Comparison of ENCODE assay signal across 10 mouse cellular contexts in the genomic region with DNA sequence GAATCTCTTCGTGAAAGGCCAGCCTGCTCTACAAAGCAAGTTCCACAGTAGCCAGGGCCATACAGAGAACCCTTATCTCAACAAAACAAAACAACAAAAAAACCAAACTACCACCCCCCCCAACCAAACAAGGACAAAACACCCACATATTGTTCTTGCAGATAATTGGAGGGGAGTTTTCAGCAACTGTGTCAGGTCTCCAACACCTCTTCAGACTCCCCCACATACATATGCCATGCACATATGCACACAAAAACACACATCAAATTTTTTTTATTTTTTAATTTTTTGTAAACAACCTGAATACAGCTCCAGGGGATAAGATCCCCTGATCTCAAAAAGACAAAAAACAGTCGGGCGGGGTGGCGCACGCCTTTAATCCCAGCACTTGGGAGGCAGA. TPM values are rescaled to one million over a fixed set of nuclear protein-coding genes. Genes with fewer than 3 reads are reported as not detected.
DNase-seq lines count a peak whose midpoint lies in the region; ATAC-seq lines count a peak whose summit lies in the region.
"Had no signal": no experiment of that assay in that cellular context is flagged by ENCODE, and none has a peak within 500 bp of the region (broad histone marks: within the 10 kb centered on the region; RNA-seq: fewer than 3 reads in every experiment).

No protein-coding gene starts in this region.

- no peak for DNase-seq in forebrain, embryonic 14.5 days (ENCODE audit: low spot score)
- no peak for DNase-seq in forebrain, embryonic 10.5 days (ENCODE audit: extremely low spot score, low spot score)
- DNase-seq in midbrain, embryonic 10.5 days (ENCODE audit: low spot score) = no peak
- no peak for DNase-seq in liver, embryonic 13.5 days
- no peak for DNase-seq in retina, postnatal 1 day

- no peaks in the 10 kb centered on the region for H3K27me3 ChIP-seq in forebrain, embryonic 14.5 days (replicated peaks; ENCODE audit: control insufficient read depth, insufficient read depth, low read length)
- H3K27me3 ChIP-seq in forebrain, embryonic 10.5 days (ENCODE audit: poor library complexity, severe bottlenecking) = no peaks in the 10 kb centered on the region
- H3K27me3 ChIP-seq in midbrain, embryonic 12.5 days = no peaks in the 10 kb centered on the region
- H3K27me3 ChIP-seq in midbrain, embryonic 10.5 days (ENCODE audit: low read depth, poor library complexity, severe bottlenecking) = no peaks in the 10 kb centered on the region
- H3K27me3 ChIP-seq in liver, embryonic 13.5 days = no peaks in the 10 kb centered on the region
- H3K27me3 ChIP-seq in neural tube, embryonic 15.5 days (replicated peaks) = no peaks in the 10 kb centered on the region
- no peaks in the 10 kb centered on the region for H3K27me3 ChIP-seq in intestine, embryonic 16.5 days (replicated peaks; ENCODE audit: control insufficient read depth, insufficient read depth, low read length)
- H3K27me3 ChIP-seq: embryonic facial prominence, embryonic 15.5 days had no signal

- 89% methylated on average over 5 of the region's 5 CpGs for WGBS in forebrain, embryonic 14.5 days
- 92% methylated on average over 5 of the region's 5 CpGs for WGBS in forebrain, embryonic 10.5 days
- WGBS in midbrain, embryonic 12.5 days = 90% methylated on average over 5 of the region's 5 CpGs
- 88% methylated on average over 5 of the region's 5 CpGs for WGBS in midbrain, embryonic 10.5 days
- 58% methylated on average over 5 of the region's 5 CpGs for WGBS in liver, embryonic 13.5 days (ENCODE audit: insufficient replicate concordance)
- WGBS in neural tube, embryonic 15.5 days = 89% methylated on average over 5 of the region's 5 CpGs
- 86% methylated on average over 5 of the region's 5 CpGs for WGBS in intestine, embryonic 16.5 days

- H3K9me3 ChIP-seq in forebrain, embryonic 14.5 days (replicated peaks; ENCODE audit: control insufficient read depth, low read length) = no peaks in the 10 kb centered on the region
- no peaks in the 10 kb centered on the region for H3K9me3 ChIP-seq in forebrain, embryonic 10.5 days
- H3K9me3 ChIP-seq in midbrain, embryonic 12.5 days = no peaks in the 10 kb centered on the region
- H3K9me3 ChIP-seq in midbrain, embryonic 10.5 days (replicated peaks) = no peaks in the 10 kb centered on the region
- no peaks in the 10 kb centered on the region for H3K9me3 ChIP-seq in liver, embryonic 13.5 days (replicated peaks)
- no peaks in the 10 kb centered on the region for H3K9me3 ChIP-seq in neural tube, embryonic 15.5 days (replicated peaks)
- H3K9me3 ChIP-seq in intestine, embryonic 16.5 days (ENCODE audit: control insufficient read depth, low read length) = no peaks in the 10 kb centered on the region
- H3K9me3 ChIP-seq: embryonic facial prominence, embryonic 15.5 days; G1E had no signal

- H3K27ac ChIP-seq in forebrain, embryonic 14.5 days (ENCODE audit: low read depth, low read length) = no peak overlapping the region
- H3K27ac ChIP-seq in forebrain, embryonic 10.5 days = no peak overlapping the region
- H3K27ac ChIP-seq in midbrain, embryonic 12.5 days (replicated peaks) = no peak overlapping the region
- no peak overlapping the region for H3K27ac ChIP-seq in midbrain, embryonic 10.5 days (replicated peaks)
- peak overlapping the region; percentile 19; the same call in 1 of the 2 replicates for H3K27ac ChIP-seq in liver, embryonic 13.5 days
- no peak overlapping the region for H3K27ac ChIP-seq in neural tube, embryonic 15.5 days (replicated peaks)
- H3K27ac ChIP-seq in intestine, embryonic 16.5 days (ENCODE audit: low read length) = no peak overlapping the region
- H3K27ac ChIP-seq: embryonic facial prominence, embryonic 15.5 days had no signal

- ATAC-seq in forebrain, embryonic 14.5 days = no peak
- ATAC-seq in midbrain, embryonic 12.5 days (ENCODE audit: low FRiP score, low read depth) = no peak
- no peak for ATAC-seq in liver, embryonic 13.5 days (ENCODE audit: low read depth)
- no peak for ATAC-seq in neural tube, embryonic 15.5 days (ENCODE audit: low FRiP score)
- ATAC-seq in intestine, embryonic 16.5 days = no peak

- H3K36me3 ChIP-seq in forebrain, embryonic 14.5 days (ENCODE audit: control insufficient read depth, insufficient read depth, low read length) = 0 out of 2 replicates have a peak, but pooled peaks cover under 1% of the 10 kb centered on the region
- peaks cover 23% of the 10 kb centered on the region for H3K36me3 ChIP-seq in forebrain, embryonic 10.5 days (replicated peaks)
- H3K36me3 ChIP-seq in midbrain, embryonic 12.5 days = no peaks in the 10 kb centered on the region
- H3K36me3 ChIP-seq in midbrain, embryonic 10.5 days = peaks cover 11% of the 10 kb centered on the region
- peaks cover 13% of the 10 kb centered on the region for H3K36me3 ChIP-seq in liver, embryonic 13.5 days
- no peaks in the 10 kb centered on the region for H3K36me3 ChIP-seq in neural tube, embryonic 15.5 days
- H3K36me3 ChIP-seq in intestine, embryonic 16.5 days (ENCODE audit: control insufficient read depth, insufficient read depth, low read length) = no peaks in the 10 kb centered on the region
- H3K36me3 ChIP-seq: embryonic facial prominence, embryonic 15.5 days had no signal

- no peak overlapping the region for H3K4me3 ChIP-seq in forebrain, embryonic 14.5 days (ENCODE audit: low read depth, low read length)
- H3K4me3 ChIP-seq in forebrain, embryonic 10.5 days = no peak overlapping the region
- no peak overlapping the region for H3K4me3 ChIP-seq in midbrain, embryonic 12.5 days
- H3K4me3 ChIP-seq in midbrain, embryonic 10.5 days = no peak overlapping the region
- 0 out of 2 replicates have a peak overlapping the region, but pooled peaks have one; percentile 8 for H3K4me3 ChIP-seq in liver, embryonic 13.5 days (replicated peaks)
- H3K4me3 ChIP-seq in neural tube, embryonic 15.5 days (replicated peaks) = no peak overlapping the region
- H3K4me3 ChIP-seq in intestine, embryonic 16.5 days (ENCODE audit: low read length) = no peak overlapping the region
- H3K4me3 ChIP-seq: embryonic facial prominence, embryonic 15.5 days had no signal

- H3K9ac ChIP-seq in forebrain, embryonic 14.5 days (ENCODE audit: low read length) = no peak overlapping the region
- no peak overlapping the region for H3K9ac ChIP-seq in midbrain, embryonic 12.5 days (replicated peaks)
- H3K9ac ChIP-seq in liver, embryonic 13.5 days = no peak overlapping the region
- H3K9ac ChIP-seq in neural tube, embryonic 15.5 days (replicated peaks) = no peak overlapping the region
- H3K9ac ChIP-seq in intestine, embryonic 16.5 days (ENCODE audit: low read depth, low read length) = no peak overlapping the region
- H3K9ac ChIP-seq: embryonic facial prominence, embryonic 15.5 days had no signal

- peak overlapping the region; percentile 90; the same call in 1 of the 2 replicates for H3K4me2 ChIP-seq in forebrain, embryonic 14.5 days (ENCODE audit: low read length)
- H3K4me2 ChIP-seq in midbrain, embryonic 12.5 days (replicated peaks) = peak overlapping the region; percentile 15; the same call in 1 of the 2 replicates
- H3K4me2 ChIP-seq in liver, embryonic 13.5 days = peak overlapping the region; percentile 17
- peak overlapping the region; percentile 84 for H3K4me2 ChIP-seq in neural tube, embryonic 15.5 days
- no peak overlapping the region for H3K4me2 ChIP-seq in intestine, embryonic 16.5 days (ENCODE audit: low read depth, low read length)

- peaks cover 24% of the 10 kb centered on the region for H3K4me1 ChIP-seq in forebrain, embryonic 14.5 days (ENCODE audit: control insufficient read depth, insufficient read depth, low read length)
- H3K4me1 ChIP-seq in forebrain, embryonic 10.5 days = peaks cover 44% of the 10 kb centered on the region
- peaks cover 44% of the 10 kb centered on the region for H3K4me1 ChIP-seq in midbrain, embryonic 12.5 days
- peaks cover 45% of the 10 kb centered on the region for H3K4me1 ChIP-seq in midbrain, embryonic 10.5 days
- H3K4me1 ChIP-seq in liver, embryonic 13.5 days (replicated peaks) = peaks cover 73% of the 10 kb centered on the region
- peaks cover 50% of the 10 kb centered on the region for H3K4me1 ChIP-seq in neural tube, embryonic 15.5 days
- peaks cover 30% of the 10 kb centered on the region for H3K4me1 ChIP-seq in intestine, embryonic 16.5 days (ENCODE audit: control insufficient read depth, insufficient read depth, low read length)

RNA-seq across cellular contexts. Expression of gene Polr2a, which starts 4.2 kb away (rescaled TPM):
- polyA plus RNA-seq in forebrain, embryonic 14.5 days (2014; fragmentation: Nextera tagmentation; extraction: Ambion mirVana) = 21.1 and 21.3 TPM in 2 replicates
- 32.9 and 34.5 TPM in 2 replicates for polyA plus RNA-seq in forebrain, embryonic 10.5 days (2016; fragmentation: Nextera tagmentation; extraction: Ambion mirVana)
- 32.0 and 37.1 TPM in 2 replicates for polyA plus RNA-seq in midbrain, embryonic 12.5 days (2016; fragmentation: Nextera tagmentation; extraction: Ambion mirVana)
- polyA plus RNA-seq in midbrain, embryonic 10.5 days (2016; fragmentation: Nextera tagmentation; extraction: Ambion mirVana) = 25.6 and 32.2 TPM in 2 replicates
- 9.6 and 10.8 TPM in 2 replicates for polyA plus RNA-seq in liver, embryonic 13.5 days (2015; fragmentation: Nextera tagmentation; extraction: Ambion mirVana)
- 13.2 and 18.7 TPM in 2 replicates for polyA plus RNA-seq in neural tube, embryonic 15.5 days (2015; fragmentation: Nextera tagmentation; extraction: Ambion mirVana)
- polyA plus RNA-seq in intestine, embryonic 16.5 days (2015; fragmentation: Nextera tagmentation; extraction: Ambion mirVana) = 14.8 and 16.8 TPM in 2 replicates

RNA-seq across cellular contexts. Expression of gene Slc35g3, which starts 7.5 kb away (rescaled TPM):
- 0.56 TPM in 1 of 2 replicates, not detected in the other for polyA plus RNA-seq in forebrain, embryonic 14.5 days (2014; fragmentation: Nextera tagmentation; extraction: Ambion mirVana)
- 0.14 TPM in 1 of 2 replicates, not detected in the other for polyA plus RNA-seq in forebrain, embryonic 10.5 days (2016; fragmentation: Nextera tagmentation; extraction: Ambion mirVana)
- polyA plus RNA-seq in midbrain, embryonic 12.5 days (2016; fragmentation: Nextera tagmentation; extraction: Ambion mirVana) = 0.18 and 0.27 TPM in 2 replicates
- 0.09 TPM in 1 of 2 replicates, not detected in the other for polyA plus RNA-seq in midbrain, embryonic 10.5 days (2016; fragmentation: Nextera tagmentation; extraction: Ambion mirVana)
- not detected in 2 replicates for polyA plus RNA-seq in liver, embryonic 13.5 days (2015; fragmentation: Nextera tagmentation; extraction: Ambion mirVana)
- 0.19 TPM in 1 of 2 replicates, not detected in the other for polyA plus RNA-seq in neural tube, embryonic 15.5 days (2015; fragmentation: Nextera tagmentation; extraction: Ambion mirVana)
- 0.13 and 0.16 TPM in 2 replicates for polyA plus RNA-seq in intestine, embryonic 16.5 days (2015; fragmentation: Nextera tagmentation; extraction: Ambion mirVana)

RNA-seq across cellular contexts. Expression of gene Zbtb4, which starts 11.5 kb away (rescaled TPM):
- 2.1 and 2.8 TPM in 2 replicates for polyA plus RNA-seq in forebrain, embryonic 14.5 days (2014; fragmentation: Nextera tagmentation; extraction: Ambion mirVana)
- 0.46 and 0.77 TPM in 2 replicates for polyA plus RNA-seq in forebrain, embryonic 10.5 days (2016; fragmentation: Nextera tagmentation; extraction: Ambion mirVana)
- 2.0 TPM in 2 replicates for polyA plus RNA-seq in midbrain, embryonic 12.5 days (2016; fragmentation: Nextera tagmentation; extraction: Ambion mirVana)
- polyA plus RNA-seq in midbrain, embryonic 10.5 days (2016; fragmentation: Nextera tagmentation; extraction: Ambion mirVana) = 0.64 and 0.91 TPM in 2 replicates
- polyA plus RNA-seq in liver, embryonic 13.5 days (2015; fragmentation: Nextera tagmentation; extraction: Ambion mirVana) = 0.38 and 0.43 TPM in 2 replicates
- polyA plus RNA-seq in neural tube, embryonic 15.5 days (2015; fragmentation: Nextera tagmentation; extraction: Ambion mirVana) = 4.7 and 5.3 TPM in 2 replicates
- polyA plus RNA-seq in intestine, embryonic 16.5 days (2015; fragmentation: Nextera tagmentation; extraction: Ambion mirVana) = 2.3 and 2.4 TPM in 2 replicates

RNA-seq across cellular contexts. Expression of gene Chrnb1, which starts 41.5 kb away (rescaled TPM):
- polyA plus RNA-seq in forebrain, embryonic 14.5 days (2014; fragmentation: Nextera tagmentation; extraction: Ambion mirVana) = 0.68 and 1.4 TPM in 2 replicates
- 1.0 and 1.5 TPM in 2 replicates for polyA plus RNA-seq in forebrain, embryonic 10.5 days (2016; fragmentation: Nextera tagmentation; extraction: Ambion mirVana)
- 1.3 and 1.7 TPM in 2 replicates for polyA plus RNA-seq in midbrain, embryonic 12.5 days (2016; fragmentation: Nextera tagmentation; extraction: Ambion mirVana)
- polyA plus RNA-seq in midbrain, embryonic 10.5 days (2016; fragmentation: Nextera tagmentation; extraction: Ambion mirVana) = 1.1 TPM in 2 replicates
- 0.43 and 0.59 TPM in 2 replicates for polyA plus RNA-seq in liver, embryonic 13.5 days (2015; fragmentation: Nextera tagmentation; extraction: Ambion mirVana)
- polyA plus RNA-seq in neural tube, embryonic 15.5 days (2015; fragmentation: Nextera tagmentation; extraction: Ambion mirVana) = 2.1 and 3.0 TPM in 2 replicates
- polyA plus RNA-seq in intestine, embryonic 16.5 days (2015; fragmentation: Nextera tagmentation; extraction: Ambion mirVana) = 3.9 and 4.7 TPM in 2 replicates

RNA-seq across cellular contexts. Expression of gene Fgf11, which starts 47.4 kb away (rescaled TPM):
- 2.9 and 3.0 TPM in 2 replicates for polyA plus RNA-seq in forebrain, embryonic 14.5 days (2014; fragmentation: Nextera tagmentation; extraction: Ambion mirVana)
- 0.73 TPM in 2 replicates for polyA plus RNA-seq in forebrain, embryonic 10.5 days (2016; fragmentation: Nextera tagmentation; extraction: Ambion mirVana)
- 2.7 and 2.9 TPM in 2 replicates for polyA plus RNA-seq in midbrain, embryonic 12.5 days (2016; fragmentation: Nextera tagmentation; extraction: Ambion mirVana)
- polyA plus RNA-seq in midbrain, embryonic 10.5 days (2016; fragmentation: Nextera tagmentation; extraction: Ambion mirVana) = 1.0 and 1.4 TPM in 2 replicates
- polyA plus RNA-seq in liver, embryonic 13.5 days (2015; fragmentation: Nextera tagmentation; extraction: Ambion mirVana) = 0.07 and 0.20 TPM in 2 replicates
- polyA plus RNA-seq in neural tube, embryonic 15.5 days (2015; fragmentation: Nextera tagmentation; extraction: Ambion mirVana) = 8.5 and 8.7 TPM in 2 replicates
- polyA plus RNA-seq in intestine, embryonic 16.5 days (2015; fragmentation: Nextera tagmentation; extraction: Ambion mirVana) = 1.3 and 1.4 TPM in 2 replicates
